Mouse (Mus musculus) testis, postnatal 10 days (tissue): Measurements from ENCODE around the gene Clic1.
"Not testable (repeated sequence)": the region's sequence is repeated elsewhere in the genome, so short reads cannot be mapped to it uniquely, and the experiment has no call there.

ENCODE experiments used
- DNase-seq: peaks from one replicate; pipeline ENCODE4 v3.0.0; 2021; ENCODE audit warnings: low spot score

The Clic1 gene

DNA sequence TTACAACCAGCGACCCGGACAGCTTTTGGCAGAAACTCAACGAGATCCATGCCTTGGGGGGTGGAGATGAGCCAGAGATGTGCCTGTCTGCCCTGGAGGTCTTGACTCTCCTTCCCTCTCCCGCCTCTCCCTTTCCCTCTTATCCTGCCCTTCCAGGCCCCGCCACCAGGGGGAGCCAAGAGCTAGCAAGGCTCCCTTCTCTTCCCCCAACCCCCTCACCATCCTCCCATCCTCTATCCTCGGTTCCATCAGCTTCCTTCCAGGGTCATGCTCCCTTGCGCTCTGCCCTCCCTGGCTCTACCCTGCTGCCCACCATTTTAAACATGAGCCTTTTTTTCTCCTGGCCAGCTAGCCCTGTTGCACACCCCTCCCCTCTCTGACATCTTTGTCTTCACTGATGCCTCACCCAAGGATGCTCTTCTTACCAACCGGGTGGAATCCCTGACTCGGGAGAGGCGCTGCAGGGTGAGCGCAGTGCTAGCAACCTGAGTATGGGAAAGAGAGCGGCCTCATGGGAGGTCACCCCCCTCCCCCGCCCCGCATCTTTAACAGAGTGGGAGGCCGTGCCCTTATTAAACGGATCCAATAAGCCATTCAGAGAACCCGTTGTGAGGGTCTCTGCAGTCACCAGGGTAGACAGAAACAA lies 28.5 kb upstream of the Clic1 start:
- DNase-seq, result peak; percentile 96

- no peak for DNase-seq
Observed at GRCm38 (mm10) chr17:35021842-35022477, 27.8 kb upstream of the Clic1 start.

DNA sequence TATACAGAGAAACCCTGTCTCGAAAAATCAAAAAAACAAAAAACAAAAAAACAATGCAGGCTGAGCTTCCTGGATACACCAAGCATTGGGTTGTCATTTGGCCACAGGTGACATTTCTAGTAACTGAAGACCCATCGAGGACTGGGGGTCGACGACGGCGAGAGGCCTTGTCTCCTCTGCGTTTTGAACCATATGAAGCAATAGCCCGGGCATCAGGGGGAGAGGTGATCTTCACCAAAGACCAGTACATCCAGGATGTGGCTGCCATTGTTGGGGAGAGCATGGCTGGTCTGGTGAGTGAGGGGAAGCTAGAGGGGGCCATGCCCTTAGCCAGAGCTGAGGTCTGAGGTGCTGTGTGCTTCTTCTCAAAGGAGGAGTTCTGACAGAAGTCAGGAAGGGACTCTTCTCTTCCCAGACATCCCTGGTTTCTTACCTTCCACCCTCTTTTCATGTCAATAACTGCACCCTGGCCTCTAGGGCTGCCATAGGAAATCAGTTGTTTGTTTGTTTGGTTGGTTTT lies 27.2 kb upstream of the Clic1 start:
- no peak for DNase-seq

GRCm38 (mm10) chr17:35023221-35023620 lies 26.5 kb upstream of the Clic1 start:
- DNase-seq, result no peak

DNA sequence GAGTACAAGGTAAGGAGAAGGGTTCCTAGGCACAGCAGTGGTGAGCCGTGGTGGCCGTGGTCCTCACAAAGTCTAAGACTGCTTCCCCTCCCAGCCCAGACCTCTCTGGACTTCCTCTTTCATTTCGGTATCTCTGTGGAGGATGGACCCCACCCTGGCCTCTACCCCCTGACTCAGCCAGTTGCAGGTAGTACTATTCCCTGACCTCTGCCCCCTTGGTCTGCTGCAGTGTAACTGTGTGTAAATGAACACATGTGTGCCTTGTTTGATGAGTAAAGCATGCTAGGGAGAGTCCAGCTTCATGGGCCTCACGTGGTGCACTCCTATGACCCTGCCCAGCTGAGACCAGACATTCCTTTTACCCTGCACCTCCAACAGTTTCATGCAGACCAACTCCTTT lies 26.0 kb upstream of the Clic1 start:
- no peak for DNase-seq

DNA sequence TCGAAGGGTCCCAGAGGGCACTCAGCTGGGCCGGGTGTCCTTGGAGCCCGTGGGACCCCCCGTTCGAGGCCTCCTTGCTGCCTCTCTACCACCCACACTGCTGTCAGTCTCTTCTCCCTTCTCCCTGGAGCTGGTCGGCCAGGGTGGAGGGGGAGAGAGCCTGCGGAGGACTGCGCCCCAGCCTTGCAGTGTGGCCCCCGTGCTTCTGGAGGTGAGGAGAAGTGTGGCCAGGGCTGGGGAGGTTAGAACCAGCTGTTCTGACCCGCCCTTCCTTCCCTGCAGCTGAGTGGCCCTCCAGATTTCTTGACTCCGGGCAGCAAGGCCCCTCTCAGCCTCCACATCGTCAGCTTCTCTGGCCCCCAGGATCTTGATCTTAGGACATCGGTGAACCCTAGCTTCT lies 25.5 kb upstream of the Clic1 start:
- no peak for DNase-seq

- no peak for DNase-seq
Observed at GRCm38 (mm10) chr17:35024691-35025488, 24.9 kb upstream of the Clic1 start.

- no peak for DNase-seq
Observed at GRCm38 (mm10) chr17:35026206-35026605, 23.6 kb upstream of the Clic1 start.

GRCm38 (mm10) chr17:35027277-35028068 lies 22.3 kb upstream of the Clic1 start, which contains the start of gene Sapcd1:
Gene Sapcd1, minus strand, starts transcription at chr17:35028016.
- DNase-seq, result peak; percentile 77

GRCm38 (mm10) chr17:35028315-35028714 lies 21.5 kb upstream of the Clic1 start:
- DNase-seq, result no peak

DNA sequence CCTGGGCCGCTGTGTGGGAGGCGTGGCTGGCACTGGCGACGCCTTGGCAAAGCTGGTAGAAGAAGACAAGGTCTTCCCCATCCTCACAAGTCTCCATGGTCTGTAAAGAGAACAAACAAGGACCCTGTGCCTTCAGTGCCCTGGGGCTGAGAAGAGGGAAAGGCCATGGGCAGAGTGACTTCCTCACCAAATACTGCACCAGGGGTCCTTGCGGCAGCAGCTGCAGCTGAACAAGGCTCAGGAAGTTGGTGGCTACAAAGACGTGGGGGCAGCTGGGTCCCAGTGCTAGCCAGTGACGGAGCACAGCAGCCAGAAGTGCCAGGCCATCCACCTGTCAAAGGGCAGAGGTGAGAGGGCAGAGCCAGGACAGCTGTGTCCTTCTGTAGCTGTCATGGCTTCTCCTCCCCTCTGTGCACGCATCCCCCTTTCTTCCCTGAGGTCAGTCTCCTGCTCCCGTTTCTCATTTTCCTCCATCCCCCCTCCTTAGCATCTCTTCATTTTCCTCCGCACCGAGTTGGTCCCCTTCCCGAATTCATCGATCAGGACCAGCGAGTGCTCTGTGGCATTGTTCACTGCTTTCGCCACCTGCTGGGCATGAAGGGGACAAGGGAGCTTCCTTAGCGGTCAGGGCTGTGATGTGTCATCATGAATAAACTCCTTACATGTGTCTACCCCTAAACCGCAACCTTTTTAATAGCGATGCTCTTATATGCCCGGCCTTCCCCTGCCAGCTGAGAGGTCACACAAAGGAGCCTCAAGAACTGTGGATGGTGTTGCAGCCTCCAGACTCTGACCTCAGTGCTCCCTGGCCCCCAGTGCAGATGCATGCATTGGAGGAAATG lies 19.9 kb upstream of the Clic1 start:
- no peak for DNase-seq

GRCm38 (mm10) chr17:35031272-35031671 lies 18.5 kb upstream of the Clic1 start:
- DNase-seq, result no peak

GRCm38 (mm10) chr17:35031880-35032279 lies 17.9 kb upstream of the Clic1 start:
- DNase-seq, result no peak

- no peak for DNase-seq
Observed at GRCm38 (mm10) chr17:35032323-35032870, 17.4 kb upstream of the Clic1 start.

DNA sequence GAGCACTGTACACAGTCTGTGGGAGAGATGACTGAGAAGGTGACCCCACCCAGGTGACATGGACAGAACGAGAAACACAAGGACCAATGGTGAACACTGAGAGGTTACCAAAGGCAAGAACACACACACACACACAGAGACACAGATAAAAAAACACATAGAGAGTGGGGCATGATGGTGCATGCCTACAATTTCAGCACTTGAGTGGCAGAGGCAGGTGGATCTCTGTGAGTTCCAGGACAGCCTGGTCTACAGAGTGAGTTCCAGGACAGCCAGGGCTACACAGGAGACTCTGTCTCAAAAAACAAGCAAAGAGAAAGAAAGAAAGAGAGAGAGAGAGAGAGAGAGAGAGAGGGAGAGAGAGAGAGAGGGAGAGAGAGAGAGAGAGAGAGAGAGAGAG lies 16.1 kb upstream of the Clic1 start:
- not testable (repeated sequence) for DNase-seq

- DNase-seq, result no peak
Observed at GRCm38 (mm10) chr17:35034896-35035295, 14.9 kb upstream of the Clic1 start.

- DNase-seq, result no peak
Observed at GRCm38 (mm10) chr17:35039121-35039873, 10.5 kb upstream of the Clic1 start.

DNA sequence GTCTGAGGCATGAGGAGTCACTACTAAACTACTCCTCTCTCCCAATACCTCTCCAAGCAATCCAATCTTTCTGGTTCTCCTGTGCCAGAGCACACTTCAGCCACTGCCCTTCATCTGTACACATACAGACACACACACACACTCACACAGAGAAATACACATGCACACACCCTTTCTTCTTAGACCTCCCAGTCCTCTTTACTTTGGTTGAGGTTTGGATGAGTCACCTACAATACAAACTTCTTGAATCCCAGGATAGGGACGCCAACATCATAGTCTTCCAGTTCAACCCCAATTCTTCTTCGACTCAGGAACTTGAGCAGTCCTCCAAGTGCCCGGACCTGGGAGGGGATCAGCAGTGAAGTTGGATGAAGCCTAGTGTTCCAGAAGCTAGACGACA lies 6.0 kb upstream of the Clic1 start:
- DNase-seq, result no peak

- DNase-seq, result no peak
Observed at GRCm38 (mm10) chr17:35044904-35045806, 4.6 kb upstream of the Clic1 start.
